Mouse (Mus musculus) erythroblast, embryonic 14.5 days (primary cell): Measurements from ENCODE around the gene Colec11.

Experiments used
- GATA1 ChIP-seq: IDR thresholded peaks from 2 replicates; pipeline ENCODE4 v1.6.1; 2012; ENCODE audit warnings: low read length, inconsistent platforms, mixed read lengths
- TAL1 ChIP-seq: IDR thresholded peaks from 3 replicates; pipeline ENCODE4 v1.6.1; 2012; ENCODE audit warnings: low read length, inconsistent platforms, mixed read lengths

DNA sequence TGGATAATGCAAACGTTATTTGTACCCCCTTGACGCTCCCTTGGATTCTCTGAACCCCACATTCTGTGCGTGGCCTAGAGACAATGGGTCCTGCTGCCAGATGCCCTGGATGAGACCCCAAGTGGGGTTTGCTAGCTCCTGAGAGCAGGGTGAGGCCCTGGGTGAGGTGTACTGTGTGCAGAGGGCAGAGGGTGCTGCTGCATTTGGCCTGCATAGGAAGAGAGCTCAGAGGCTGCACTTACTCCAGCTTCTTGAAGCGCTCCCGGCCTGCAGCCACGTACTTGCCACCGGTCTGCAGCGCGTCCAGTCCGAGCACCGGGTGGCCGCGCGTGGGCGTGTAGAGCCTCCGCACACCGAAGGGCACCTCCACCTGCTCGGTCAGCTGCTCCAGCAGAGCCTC lies 71.4 kb downstream of the Colec11 start:
- no peak for TF ChIP-seq GATA1
- TF ChIP-seq TAL1 = no peak
